Mouse (Mus musculus) mesoderm, embryonic 11.5 days (tissue): ENCODE measurements at regions not wholly inside any gene's neighbourhood (a gene's known extent, or its start where the extent isn't known, plus 50 kb on each side); places are given as distances from the start of the nearest gene placed in this dataset.

Source experiments
- DNase-seq: peaks from one replicate; pipeline ENCODE4 v3.0.0-alpha.2; 2012; ENCODE audit warnings: low read depth, low spot score

- no peak for DNase-seq
Measured at GRCm38 (mm10) chr12:107221276-107221970, 267.0 kb upstream of the 3110018I06Rik start.

GRCm38 (mm10) chr12:107222106-107222505 lies 266.3 kb upstream of the 3110018I06Rik start:
- DNase-seq = no peak

- no peak for DNase-seq
Measured at GRCm38 (mm10) chr12:107230097-107230496, 258.3 kb upstream of the 3110018I06Rik start.

- no peak for DNase-seq
Measured at GRCm38 (mm10) chr12:107231629-107232028, 256.8 kb upstream of the 3110018I06Rik start.

- no peak for DNase-seq
Measured at GRCm38 (mm10) chr12:107250747-107251470, 237.5 kb upstream of the 3110018I06Rik start.

GRCm38 (mm10) chr12:107251981-107252380 lies 236.5 kb upstream of the 3110018I06Rik start:
- DNase-seq = no peak

- DNase-seq = no peak
Measured at GRCm38 (mm10) chr12:107262076-107262475, 226.4 kb upstream of the 3110018I06Rik start.

- no peak for DNase-seq
Measured at GRCm38 (mm10) chr12:107262516-107262915, 225.9 kb upstream of the 3110018I06Rik start.

- no peak for DNase-seq
Measured at GRCm38 (mm10) chr12:107266696-107267095, 221.7 kb upstream of the 3110018I06Rik start.

GRCm38 (mm10) chr12:107285622-107286021 lies 202.8 kb upstream of the 3110018I06Rik start:
- DNase-seq = no peak

- no peak for DNase-seq
Measured at GRCm38 (mm10) chr12:107291377-107291776, 197.1 kb upstream of the 3110018I06Rik start.

- DNase-seq = no peak
Measured at GRCm38 (mm10) chr12:107307094-107307740, 181.2 kb upstream of the 3110018I06Rik start.

- no peak for DNase-seq
Measured at GRCm38 (mm10) chr12:107315446-107315845, 173.0 kb upstream of the 3110018I06Rik start.

GRCm38 (mm10) chr12:107322861-107323260 lies 165.6 kb upstream of the 3110018I06Rik start:
- DNase-seq = peak; percentile 37

GRCm38 (mm10) chr12:107326101-107326500 lies 162.3 kb upstream of the 3110018I06Rik start:
- no peak for DNase-seq

- no peak for DNase-seq
Measured at GRCm38 (mm10) chr12:107327107-107327770, 161.2 kb upstream of the 3110018I06Rik start.

GRCm38 (mm10) chr12:107328986-107329385 lies 159.4 kb upstream of the 3110018I06Rik start:
- DNase-seq = peak; percentile 75

GRCm38 (mm10) chr12:107334366-107334765 lies 154.1 kb upstream of the 3110018I06Rik start:
- DNase-seq = no peak

- DNase-seq = no peak
Measured at GRCm38 (mm10) chr12:107335106-107335505, 153.3 kb upstream of the 3110018I06Rik start.

GRCm38 (mm10) chr12:107338758-107339157 lies 149.7 kb upstream of the 3110018I06Rik start:
- DNase-seq = no peak

GRCm38 (mm10) chr12:107356211-107356610 lies 132.2 kb upstream of the 3110018I06Rik start:
- no peak for DNase-seq

GRCm38 (mm10) chr12:107356974-107357373 lies 131.5 kb upstream of the 3110018I06Rik start:
- DNase-seq = no peak
